Mouse (Mus musculus): ENCODE data around the gene Col4a1.

The Col4a1 gene

DNA sequence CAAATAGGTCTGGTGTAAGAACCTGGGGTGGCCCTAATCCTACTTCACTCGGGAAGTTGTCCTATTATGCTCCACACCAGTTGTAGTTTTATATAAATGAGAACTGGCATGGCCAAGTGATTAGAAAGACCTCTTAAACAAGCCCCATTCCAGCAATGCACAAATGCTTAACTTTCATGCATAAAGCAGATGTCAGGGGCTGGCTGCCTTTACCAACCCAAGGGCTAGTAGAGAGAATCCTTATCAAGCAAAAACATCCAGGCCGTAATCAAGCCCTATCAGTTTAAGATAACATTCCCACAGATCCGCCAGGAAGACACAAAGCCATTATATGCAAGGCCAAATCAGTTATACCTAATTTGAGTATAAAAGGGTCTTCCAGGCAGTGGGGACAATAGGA lies 46.7 kb downstream of the Col4a1 start:
- DNase-seq, result no peak

DNA sequence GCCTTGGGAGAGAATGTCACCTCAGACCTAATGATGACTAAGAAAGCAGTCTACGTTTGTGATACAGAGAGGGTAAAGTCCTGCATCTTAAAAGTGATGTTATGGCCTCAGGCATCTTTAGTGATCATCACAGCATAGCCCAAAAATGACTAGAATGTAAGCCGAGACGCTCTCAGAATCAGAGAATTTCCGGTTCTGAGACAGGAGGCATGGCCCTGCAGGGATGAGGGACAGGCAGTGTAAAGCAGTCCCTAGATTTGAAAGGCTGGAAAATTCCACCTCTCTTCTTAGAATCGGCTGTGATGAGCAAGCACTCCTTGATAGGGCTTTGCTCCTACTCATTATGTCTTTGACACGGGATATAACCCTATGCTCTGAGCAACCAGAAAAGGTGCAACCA lies 48.8 kb downstream of the Col4a1 start:
- DNase-seq, result no peak

DNA sequence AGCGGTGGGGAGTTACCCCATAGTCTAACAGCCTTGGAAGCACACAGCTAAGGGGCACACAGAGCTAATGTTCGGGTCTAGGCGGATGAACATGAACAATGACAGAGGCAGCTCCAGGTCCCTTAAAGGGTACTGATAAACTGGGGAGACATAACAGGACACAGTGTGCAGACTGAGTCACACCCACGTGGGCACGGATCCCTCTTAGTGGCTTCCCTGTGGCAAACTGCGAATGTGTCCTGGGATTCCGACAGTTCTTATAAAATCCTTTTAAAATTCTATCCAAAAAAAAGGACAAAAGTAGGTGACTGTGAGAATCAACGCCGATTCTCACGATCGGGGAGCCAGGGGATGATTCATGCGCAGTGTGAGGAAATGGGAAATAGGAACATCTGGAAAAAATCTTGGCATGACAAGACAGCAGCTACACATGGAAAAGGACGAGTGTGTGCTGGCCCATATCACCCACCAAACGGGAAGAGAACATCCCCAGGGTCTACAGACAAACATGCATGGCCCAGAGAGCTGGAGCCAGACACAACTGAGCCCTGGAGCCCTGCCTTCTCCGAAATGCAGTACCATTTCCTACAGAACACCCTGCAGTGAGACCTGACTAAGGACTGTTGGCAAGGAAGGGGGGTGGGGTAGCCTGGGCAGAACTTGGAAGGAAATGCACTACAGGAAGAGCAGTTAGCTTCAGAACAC lies 50.4 kb downstream of the Col4a1 start:
- DNase-seq, result no peak

DNA sequence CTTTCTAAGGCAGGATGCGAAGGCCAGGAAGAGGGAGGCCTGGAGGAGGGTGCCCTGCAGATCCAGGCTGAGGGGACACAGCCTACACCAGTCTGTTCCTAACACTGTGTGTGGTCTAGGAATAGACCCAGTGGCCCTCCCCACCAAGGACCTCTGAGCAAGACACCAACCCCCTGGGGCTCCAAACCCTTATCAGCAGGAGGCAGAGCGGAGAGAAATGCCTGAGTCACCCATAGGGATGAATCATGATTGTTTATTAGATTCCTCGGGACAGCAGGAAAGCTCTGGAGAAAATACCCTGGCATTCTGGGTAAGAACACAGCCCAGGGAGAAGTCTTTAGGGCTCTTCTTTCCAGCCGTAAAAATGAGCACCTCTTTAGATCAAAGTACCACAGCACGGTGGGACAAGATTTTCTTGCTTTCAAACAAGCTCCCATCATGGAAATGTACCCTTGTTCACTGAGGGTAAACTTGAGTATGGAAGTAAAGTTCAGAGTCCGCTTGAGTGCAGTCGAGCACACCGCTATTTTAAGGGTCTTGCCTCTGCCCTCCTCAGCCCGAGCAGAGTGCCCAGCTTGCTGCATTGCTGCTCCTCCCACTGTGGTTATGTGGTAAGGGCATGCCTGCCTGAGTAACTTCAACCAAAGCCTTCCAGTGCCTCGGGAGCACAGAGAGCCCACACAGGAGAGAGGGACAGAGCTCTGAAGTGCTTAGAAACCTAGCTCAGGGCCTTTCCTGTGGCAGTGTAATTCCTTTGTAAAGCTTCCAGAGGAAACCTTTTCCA lies 52.6 kb downstream of the Col4a1 start:
- DNase-seq, result no peak

DNA sequence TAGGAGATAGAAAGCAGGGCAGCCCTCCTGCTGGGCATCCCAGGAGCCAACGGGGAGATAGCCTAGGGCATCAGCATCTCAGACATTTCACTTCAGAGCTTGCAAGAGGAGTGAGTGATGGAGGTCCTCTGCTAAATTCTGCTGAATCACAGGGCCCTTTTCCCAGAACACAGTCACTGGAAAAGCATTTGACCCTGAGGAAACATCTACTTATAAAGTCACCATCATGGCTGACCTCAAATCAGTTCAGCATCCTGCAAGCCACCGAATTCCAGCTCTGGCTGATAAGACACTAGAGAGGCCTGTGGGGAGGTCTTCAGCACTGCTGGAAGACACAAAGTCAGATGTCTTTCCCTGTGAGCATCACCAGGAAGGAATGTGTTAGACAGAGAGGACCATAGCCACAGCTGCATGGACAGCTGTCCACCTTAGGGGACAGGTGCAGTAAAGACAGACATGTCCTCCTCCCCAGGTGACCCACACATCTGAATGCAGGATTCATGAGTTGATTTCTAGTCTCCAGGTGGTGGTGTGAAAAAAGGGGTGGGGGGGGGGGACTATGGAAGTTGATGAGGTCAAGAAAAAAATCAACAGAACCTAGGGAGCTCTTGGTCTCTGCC lies 54.0 kb downstream of the Col4a1 start:
- DNase-seq, result no peak

DNA sequence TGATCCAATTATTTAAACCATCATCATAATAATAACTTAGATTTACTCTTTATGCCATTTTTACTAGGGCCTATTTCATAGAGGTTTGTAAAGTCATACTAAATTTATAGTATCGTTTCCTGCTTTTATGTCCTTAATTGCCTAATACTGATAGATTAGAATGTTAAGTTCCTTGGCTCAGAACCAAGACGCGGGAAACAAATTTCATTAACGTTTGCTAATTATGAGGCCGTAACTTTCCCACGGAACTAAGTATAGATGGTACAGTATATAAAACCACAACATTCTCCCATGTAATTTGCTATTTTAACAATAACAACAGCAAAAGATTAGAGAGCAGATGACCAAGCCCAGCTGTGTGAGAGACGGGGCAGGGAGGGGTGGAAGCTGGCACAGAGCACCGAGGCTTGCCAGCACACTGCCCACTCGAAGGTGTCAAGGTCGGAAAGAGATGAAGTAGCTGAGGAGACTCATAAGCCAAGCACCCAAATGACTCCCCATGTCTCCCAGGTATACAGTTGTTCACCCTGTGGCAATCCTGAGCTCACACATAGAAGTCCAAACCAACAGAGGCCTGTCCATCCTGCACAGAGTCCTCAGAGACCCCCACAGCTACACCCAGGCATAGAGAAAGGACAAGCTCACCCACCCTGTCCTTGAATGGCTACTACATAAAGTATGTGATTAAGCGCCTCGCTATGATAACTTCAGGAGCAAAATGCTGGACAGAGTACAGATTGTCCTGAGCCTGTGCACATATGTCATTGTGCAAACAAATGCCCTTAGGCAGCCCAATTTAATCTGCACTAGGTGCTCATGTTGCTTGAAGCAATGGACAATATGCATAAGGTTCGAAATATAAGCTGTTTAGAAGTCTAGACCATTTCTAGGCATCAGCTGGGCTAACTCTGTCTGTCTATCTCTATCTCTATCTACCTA lies 55.3 kb downstream of the Col4a1 start:
- DNase-seq, result no peak

GRCm38 (mm10) chr8:11256405-11256804 lies 56.2 kb downstream of the Col4a1 start:
- DNase-seq, result no peak

DNA sequence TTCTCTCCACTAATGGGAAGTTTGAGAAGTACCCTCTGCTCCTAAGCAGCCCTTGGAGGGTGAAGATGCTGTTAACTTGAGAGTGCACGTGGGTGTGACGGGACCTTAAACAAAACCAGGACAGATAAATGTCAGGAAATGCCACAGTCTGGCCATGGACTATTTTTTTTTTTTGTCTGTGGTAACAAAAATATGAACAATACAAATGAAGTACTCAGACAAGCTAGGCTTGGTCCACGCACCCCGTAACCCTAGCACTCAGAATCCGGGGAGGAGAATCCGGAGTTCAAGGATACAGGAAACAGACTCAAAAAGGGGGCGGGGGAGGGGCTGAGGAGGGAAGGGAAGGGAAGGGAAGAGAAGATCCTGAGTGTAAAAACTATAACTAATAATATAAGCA lies 56.9 kb downstream of the Col4a1 start:
- DNase-seq, result no peak

- no peak for DNase-seq
These were observed 57.6 kb downstream of the Col4a1 start for GRCm38 (mm10) chr8:11254914-11255530.

DNA sequence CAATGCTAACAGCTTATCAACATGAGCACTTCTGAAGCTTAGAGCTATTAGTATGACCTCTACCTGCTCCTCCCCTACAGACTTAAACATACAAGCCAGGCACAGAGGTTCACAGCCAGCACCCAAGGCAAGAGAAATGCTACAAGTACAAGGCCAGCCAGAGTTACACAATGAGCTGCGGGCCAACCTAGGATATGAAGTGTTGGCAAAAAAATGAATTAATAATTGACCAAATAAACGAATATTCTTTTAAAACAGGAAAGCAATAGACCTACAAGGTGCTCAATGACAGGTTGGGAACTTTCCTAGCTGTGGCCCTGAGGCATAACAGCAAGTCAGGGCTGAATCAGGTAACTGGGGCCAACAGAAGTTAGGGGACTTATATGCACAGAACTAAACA lies 58.1 kb downstream of the Col4a1 start:
- no peak for DNase-seq

DNA sequence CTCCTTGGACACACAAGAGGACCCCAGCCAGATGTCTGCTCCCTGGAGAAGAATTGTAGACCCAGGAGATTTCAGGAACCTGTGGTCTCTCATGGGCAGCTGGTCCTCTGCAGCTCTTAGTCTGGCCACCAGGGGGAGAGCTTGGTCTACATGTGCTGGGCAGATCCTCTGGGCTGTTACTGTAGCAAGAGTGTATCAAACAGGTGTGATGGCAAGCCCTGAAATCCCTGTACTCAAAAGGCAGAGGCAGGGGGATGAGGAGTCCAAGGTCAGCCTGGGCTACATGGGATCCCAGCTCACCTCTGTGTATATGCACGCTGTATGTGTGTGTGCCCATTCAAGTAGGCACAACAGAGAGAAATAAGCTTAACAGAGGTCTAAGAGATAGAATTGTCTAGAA lies 59.1 kb downstream of the Col4a1 start:
- DNase-seq, result peak; percentile 79 to 85

DNA sequence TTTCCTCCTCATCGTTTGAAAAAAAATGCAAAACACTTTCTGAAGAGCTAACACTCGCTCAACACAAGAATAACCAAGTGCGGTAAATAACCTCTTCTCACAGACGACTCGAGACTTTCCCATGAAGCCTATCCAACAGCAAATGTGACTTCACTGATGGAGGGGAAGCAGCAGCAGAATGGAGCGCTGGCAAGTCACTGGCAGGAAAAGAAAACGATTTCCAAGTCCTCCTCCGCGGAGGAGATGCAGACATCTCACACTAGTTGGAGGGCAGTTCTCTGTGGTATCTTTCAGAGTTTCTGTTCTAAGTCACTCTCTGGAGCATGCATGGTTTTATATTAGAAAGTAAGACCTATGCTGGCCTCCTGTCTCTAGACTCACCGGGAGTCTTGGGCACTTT lies 59.6 kb downstream of the Col4a1 start:
- DNase-seq, result no peak

- DNase-seq, result no peak
These were observed 60.3 kb downstream of the Col4a1 start for GRCm38 (mm10) chr8:11252235-11252774.

- DNase-seq, result peak in 1 of 2 experiments; percentile 8
These were observed 62.5 kb downstream of the Col4a1 start for GRCm38 (mm10) chr8:11250149-11250548.

- peak; percentile 39 to 55 for DNase-seq
These were observed 63.0 kb downstream of the Col4a1 start for GRCm38 (mm10) chr8:11249541-11250058.

DNA sequence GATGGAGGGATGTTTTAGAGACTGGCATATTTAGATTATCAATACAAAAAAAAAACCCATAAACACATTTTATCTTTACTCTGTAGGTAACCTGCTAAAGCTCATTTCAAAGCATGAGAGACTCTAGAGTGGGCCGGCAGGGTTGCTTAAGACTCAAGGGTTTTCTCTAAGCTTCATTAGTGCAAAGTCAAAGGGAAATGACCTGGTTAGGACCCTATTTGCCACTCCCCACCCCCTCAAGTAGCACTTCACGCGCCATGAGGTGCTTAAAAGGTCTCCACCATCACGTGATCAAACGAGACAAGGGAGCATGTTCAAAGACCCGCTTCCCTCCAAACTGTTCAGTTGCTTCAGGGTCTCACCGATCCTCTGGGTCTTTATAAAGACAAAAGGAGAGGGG lies 63.9 kb downstream of the Col4a1 start:
- DNase-seq, result no peak

GRCm38 (mm10) chr8:11241488-11241887 lies 71.1 kb downstream of the Col4a1 start:
- DNase-seq, result no peak

DNA sequence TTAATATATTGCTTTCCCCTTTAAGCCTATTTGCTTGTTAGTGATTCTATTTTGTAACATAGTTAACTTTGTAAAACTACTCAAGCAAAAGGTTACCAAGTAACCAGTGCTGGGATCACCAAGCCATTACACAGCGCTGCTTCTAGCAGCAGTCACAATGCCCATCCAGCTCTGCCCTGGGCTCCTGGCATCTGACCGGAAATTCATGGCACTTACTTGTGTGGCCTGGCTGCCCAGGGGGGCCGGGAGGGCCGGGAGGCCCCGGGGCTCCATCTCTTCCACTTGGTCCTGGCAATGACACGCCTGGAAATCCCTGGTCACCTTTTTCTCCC lies 77.8 kb downstream of the Col4a1 start:
- DNase-seq, result no peak

- no peak for DNase-seq
These were observed 78.3 kb downstream of the Col4a1 start for GRCm38 (mm10) chr8:11234151-11234878.

GRCm38 (mm10) chr8:11233009-11233408 lies 79.6 kb downstream of the Col4a1 start:
- DNase-seq, result no peak

GRCm38 (mm10) chr8:11230277-11230676 lies 82.3 kb downstream of the Col4a1 start:
- DNase-seq, result no peak
